Mouse (Mus musculus) embryonic fibroblast, embryonic 13.5 days (primary cell): ENCODE measurements around the gene Frmd4b. TPM values are rescaled to one million over a fixed set of nuclear protein-coding genes. Genes with fewer than 3 reads are reported as not detected.
A peak's percentile ranks its signal among the peaks of the same experiment; 100 is the strongest.

Experiments used
- H3K27ac ChIP-seq: 2 replicates; pipeline ENCODE4 v1.5.1; 2012; ENCODE audit warnings: low read length, control low read depth, inconsistent platforms; ENCODE audit not compliant: insufficient read depth
- H3K4me1 ChIP-seq: 2 replicates; pipeline ENCODE4 v1.6.1; 2011; ENCODE audit warnings: low read length; ENCODE audit not compliant: control insufficient read depth, insufficient read depth
- H3K4me3 ChIP-seq: 2 replicates; pipeline ENCODE4 v1.5.1; 2011; ENCODE audit warnings: mild to moderate bottlenecking, control low read depth, low read length; ENCODE audit not compliant: insufficient read depth
- CTCF ChIP-seq: IDR thresholded peaks from 2 replicates; pipeline ENCODE4 v1.5.1; 2011; ENCODE audit warnings: mild to moderate bottlenecking, control low read depth, low read length, moderate library complexity, borderline replicate concordance; ENCODE audit not compliant: insufficient read depth
- POLR2A ChIP-seq: IDR thresholded peaks from 2 replicates; pipeline ENCODE4 v1.6.1; 2011; ENCODE audit warnings: low read depth, mild to moderate bottlenecking, control low read depth, low read length, moderate library complexity
- polyA plus RNA-seq: library from polyadenylated mRNA; stranded (reverse); fragments of >200 nt; gene quantifications from 2 replicates; pipeline ENCODE4 v1.2.4, GENCODE M21; 2011; ENCODE audit warnings: low read depth; ENCODE audit not compliant: missing spikeins, insufficient read length

The Frmd4b gene
- polyA plus RNA-seq, 1 experiment, result 0.88 TPM

DNA sequence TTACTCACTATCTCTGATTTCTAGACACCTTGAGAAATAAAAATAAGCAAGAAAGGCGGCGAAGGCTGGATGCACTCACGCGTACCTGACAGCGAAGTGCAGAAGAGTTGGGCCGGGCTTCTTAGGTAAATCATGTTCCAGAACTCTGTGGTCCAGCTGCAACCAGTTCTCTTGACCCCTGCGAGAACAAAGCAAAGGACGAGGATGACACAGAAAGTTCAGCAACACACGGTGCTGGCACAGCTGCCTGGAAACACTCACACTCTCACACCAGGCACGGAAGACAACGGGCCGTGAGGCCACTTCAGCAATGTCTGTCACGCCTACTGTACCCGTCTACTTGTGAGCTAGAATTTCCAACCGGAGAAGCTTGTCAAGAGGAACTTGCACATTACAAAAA, 204.9 kb downstream of the Frmd4b start:
- Histone ChIP-seq H3K4me3 (no peak overlapping the region), H3K4me1 (peaks cover 3% of the 10 kb centered on the region; the same call in 1 of the 2 replicates), H3K27ac (no peak overlapping the region)
- TF ChIP-seq POLR2A (no peak), CTCF (no peak)

DNA sequence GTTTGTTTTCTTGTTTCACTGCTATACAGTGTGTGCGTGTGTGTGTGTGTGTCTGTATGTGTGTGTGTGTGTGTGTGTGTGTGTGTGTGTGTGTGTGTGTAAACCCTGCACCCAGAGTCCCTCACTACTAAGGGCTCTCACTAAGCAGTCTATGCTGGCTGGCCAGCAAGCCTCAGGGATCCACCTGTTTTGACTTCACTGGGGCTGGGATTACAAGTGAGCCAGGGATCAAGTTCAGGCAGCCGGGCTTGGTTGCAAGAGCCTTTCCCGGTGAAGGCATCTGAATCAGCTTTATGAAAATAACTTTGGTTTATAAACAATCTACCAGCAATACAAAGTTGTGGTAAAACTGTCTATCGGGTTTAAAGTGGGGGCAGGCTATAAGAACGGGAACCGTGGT, 206.0 kb downstream of the Frmd4b start:
- H3K4me3 ChIP-seq, result no peak overlapping the region
- H3K4me1 ChIP-seq, result peaks cover 3% of the 10 kb centered on the region; the same call in 1 of the 2 replicates
- no peak overlapping the region for H3K27ac ChIP-seq
- TF ChIP-seq CTCF (no peak), POLR2A (no peak)

DNA sequence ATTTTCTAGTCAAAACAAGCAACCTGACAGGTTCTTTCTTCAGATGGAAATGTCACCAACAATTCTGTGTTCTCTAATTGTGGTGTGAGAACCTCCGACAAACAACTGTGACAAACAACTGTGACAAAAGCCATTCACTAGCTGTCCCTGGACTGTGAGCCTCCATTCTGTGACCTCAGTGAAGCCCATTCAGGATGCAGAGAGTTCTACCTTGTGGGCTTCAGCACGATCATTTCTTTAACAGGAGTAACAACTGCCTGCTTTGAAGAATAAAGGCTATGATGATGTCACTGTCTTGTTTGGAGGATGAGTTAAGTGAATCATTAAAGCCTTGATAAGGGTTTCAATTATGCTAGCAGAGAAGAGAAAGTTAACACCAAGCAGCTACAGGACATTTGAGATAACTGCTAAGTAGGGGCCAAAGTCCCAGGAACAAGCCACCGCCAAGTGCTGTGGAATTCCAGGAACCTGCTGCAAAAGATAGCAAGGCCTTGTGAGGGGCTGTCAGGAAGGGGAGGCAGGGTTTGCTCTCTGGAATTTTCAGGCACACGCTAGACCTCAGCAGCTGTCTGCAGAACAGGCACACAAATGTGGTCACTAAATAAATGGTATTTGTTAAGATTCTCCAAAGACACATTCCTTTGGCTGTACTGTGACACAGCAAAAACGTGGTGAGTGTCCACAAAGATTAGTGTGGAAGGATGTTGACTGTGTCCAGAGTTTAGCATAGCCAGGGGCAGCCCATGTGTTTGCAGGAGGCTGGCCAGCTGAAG, 207.7 kb downstream of the Frmd4b start:
- TF ChIP-seq CTCF (no peak), POLR2A (no peak)
- H3K4me3 ChIP-seq, result no peak overlapping the region

DNA sequence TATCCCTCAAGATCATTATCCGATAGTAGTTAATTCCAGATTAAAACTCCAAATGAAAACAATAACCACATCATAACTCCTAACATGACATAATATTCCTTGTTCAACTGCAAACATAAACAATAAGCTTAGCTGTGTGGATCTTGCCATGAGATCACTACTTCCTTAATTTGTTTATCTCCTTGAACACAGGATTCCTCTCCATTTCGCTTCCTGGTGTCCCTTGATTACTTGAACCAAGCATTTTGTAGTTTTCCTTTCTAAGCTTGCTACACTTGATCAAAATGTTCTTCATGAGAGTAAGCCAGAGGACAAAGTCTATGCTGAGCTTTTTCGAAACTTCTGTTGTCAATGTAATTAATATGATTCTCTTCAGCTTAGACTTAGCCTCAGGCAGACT, 209.4 kb downstream of the Frmd4b start:
- no peak overlapping the region for H3K4me3 ChIP-seq
- TF ChIP-seq CTCF, result no peak
- TF ChIP-seq POLR2A, result no peak
- H3K27ac ChIP-seq, result no peak overlapping the region
- H3K4me1 ChIP-seq, result peaks cover 3% of the 10 kb centered on the region; the same call in 1 of the 2 replicates

More for the DNA sequence above, 207.7 kb downstream of the Frmd4b start:
- 0 out of 2 replicates have a peak overlapping the region, but pooled peaks have one; percentile 9 for H3K27ac ChIP-seq
- H3K4me1 ChIP-seq, result peaks cover 3% of the 10 kb centered on the region; the same call in 1 of the 2 replicates

DNA sequence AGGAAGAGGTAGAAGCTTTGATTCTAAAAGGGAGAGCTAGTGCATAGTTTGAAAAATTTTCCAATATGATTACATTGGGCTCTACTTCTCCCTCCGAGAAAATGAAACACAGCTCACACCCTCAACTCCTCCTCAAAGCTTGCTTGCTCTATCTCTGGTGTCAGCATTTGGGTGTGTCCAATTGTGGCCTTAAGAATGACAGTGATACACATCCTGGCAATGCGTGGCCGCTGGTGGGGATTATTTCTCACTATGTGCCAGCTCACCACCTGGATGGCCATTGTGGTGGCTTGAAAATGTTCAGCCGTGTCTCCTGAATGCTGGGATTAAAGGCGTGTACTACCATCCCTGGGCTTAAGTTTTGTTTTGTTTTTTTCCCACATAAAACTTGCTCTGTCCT, 209.9 kb downstream of the Frmd4b start:
- Histone ChIP-seq H3K4me1 (peaks cover 3% of the 10 kb centered on the region; the same call in 1 of the 2 replicates), H3K4me3 (no peak overlapping the region), H3K27ac (no peak overlapping the region)
- TF ChIP-seq CTCF (no peak), POLR2A (no peak)

DNA sequence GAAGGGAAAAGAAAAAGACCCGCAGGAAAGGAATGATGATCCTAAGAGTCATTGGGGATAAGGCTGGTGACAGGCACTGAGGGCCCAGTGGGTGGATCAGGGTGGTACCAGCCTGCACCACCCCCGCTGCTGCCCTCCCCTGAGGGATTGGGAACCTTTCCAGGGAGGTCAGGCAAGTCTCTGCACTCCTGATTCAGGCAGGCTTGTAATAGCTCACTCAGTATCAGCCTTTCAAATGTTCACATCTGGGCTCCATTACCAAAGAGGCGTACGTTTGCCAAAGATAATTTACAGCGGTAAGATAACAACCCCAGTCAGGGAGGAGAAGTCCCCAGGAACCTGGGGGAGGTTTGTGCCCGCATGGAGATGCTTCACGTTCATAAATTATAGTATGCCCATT, 212.0 kb downstream of the Frmd4b start:
- H3K4me1 ChIP-seq, result peaks cover 3% of the 10 kb centered on the region; the same call in 1 of the 2 replicates
- no peak overlapping the region for H3K4me3 ChIP-seq
- TF ChIP-seq POLR2A (no peak), CTCF (no peak)
- no peak overlapping the region for H3K27ac ChIP-seq

DNA sequence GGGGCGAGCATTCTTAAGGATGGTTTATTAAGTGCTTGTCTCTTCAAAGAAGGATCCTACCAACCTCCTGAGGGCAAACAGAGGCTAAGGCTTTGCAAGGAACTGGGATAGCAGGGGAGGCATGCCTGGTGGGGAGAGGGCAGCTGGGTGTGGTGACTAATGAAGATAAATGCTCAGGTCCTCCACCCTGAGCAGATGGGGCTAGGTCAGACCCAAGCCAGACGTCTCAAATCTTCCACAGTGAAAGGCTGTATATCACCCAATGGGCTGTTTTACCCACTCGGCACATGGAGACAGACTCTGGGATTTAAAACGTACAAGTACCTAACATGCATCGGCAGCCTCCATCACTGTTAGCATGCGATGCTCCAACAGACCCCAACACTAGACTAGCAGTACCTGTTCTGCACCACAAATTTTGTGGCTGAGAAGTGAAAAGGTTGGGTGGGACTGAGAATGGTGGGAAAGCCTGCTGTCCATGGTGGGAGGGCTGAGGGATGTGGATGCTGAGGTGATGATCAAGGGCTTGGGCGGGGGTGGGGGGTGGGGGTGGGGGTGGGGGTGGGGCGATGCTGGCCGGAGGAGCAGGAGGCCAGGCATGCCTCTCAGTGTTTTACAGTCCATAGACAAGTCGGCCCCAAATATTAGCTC, 214.4 kb downstream of the Frmd4b start:
- Histone ChIP-seq H3K4me3 (no peak overlapping the region), H3K27ac (no peak overlapping the region), H3K4me1 (no peaks in the 10 kb centered on the region)
- TF ChIP-seq POLR2A (no peak), CTCF (no peak)

DNA sequence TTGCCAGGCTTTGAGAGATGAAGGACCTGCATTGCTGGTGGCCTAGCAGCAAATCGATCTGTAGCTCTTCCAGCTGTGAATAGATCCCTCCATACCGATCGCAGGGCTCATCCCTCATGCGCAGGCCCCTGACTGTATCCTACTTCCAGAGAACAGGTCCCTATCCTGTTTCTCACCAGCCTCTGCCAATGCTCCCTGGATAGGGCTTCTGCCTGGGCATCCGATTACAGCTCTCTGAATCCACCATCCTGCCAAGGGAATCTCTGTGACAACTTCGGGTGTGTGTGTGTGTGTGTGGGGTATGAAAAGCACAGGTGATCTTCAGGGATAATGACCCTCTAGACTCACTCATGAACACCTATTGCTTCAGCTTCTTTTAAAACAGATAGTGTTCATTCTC, 216.9 kb downstream of the Frmd4b start:
- Histone ChIP-seq H3K27ac (no peak overlapping the region), H3K4me1 (no peaks in the 10 kb centered on the region), H3K4me3 (no peak overlapping the region)
- TF ChIP-seq CTCF (no peak), POLR2A (no peak)

DNA sequence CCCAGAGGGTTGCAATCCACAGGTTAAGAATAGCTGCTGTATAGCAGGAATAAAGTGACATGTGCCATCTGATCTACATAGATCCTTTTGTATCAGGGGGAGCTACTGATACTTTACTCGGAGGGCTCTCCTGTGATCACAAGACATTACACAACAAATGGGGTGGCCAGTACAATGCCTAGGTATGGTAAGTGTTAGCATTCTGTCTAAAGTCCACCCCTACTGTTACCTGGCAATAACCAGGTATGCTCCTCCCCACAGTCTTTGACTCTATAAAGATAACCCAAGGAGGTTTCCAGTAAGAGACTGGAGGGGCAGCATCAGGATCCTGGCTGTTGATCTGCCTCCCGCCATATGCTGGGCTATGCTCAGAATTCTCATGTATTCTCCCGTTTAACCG, 219.4 kb downstream of the Frmd4b start:
- Histone ChIP-seq H3K4me1 (no peaks in the 10 kb centered on the region), H3K4me3 (no peak overlapping the region), H3K27ac (no peak overlapping the region)
- TF ChIP-seq CTCF (no peak), POLR2A (no peak)

DNA sequence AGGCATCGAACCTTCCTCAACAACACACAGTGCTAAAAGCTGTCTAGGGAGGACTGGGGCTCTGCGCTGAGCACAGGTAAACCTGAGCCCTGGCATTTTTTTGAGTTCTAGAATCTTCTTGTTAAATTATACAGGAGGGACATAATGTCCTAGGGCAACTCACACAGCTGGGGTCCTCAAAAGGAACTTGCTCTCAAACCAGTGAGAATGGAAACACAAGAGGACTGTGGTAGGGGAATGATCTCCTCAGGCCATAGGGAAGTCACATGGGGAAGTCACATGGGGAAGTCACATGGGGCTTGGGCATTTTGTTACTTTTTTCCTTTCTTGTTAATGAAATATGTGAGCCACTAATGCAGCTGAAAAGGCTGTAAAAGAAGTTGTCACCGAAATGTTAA, 220.4 kb downstream of the Frmd4b start:
- TF ChIP-seq POLR2A, result no peak
- no peak for TF ChIP-seq CTCF
- Histone ChIP-seq H3K4me1 (no peaks in the 10 kb centered on the region), H3K4me3 (no peak overlapping the region), H3K27ac (no peak overlapping the region)
